Mouse (Mus musculus): ENCODE measurements around the gene E130309D02Rik. TPM values are rescaled to one million over a fixed set of nuclear protein-coding genes. Genes with fewer than 3 reads are reported as not detected.

The E130309D02Rik gene
- total RNA-seq, 2 experiments from 2014 or later = 22.9 to 34.2 TPM

DNA sequence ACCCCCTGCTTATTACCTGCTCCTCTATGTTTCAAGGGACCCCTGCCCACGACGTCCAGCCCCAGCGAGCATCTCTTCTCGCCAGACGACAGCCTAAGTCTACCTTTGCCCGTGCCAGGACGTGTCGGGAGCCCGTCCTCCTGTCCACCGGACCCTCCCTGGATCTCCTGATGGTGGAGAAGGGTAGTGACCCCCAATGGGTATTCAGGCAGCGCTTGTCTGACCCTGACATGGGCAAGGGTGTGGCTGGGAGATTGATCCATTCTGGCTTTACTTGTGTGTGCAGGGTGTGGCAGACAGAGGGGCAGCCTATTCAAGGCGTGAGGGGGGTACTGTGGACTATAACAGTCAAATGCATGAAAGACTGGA, 45.0 kb downstream of the E130309D02Rik start:
- DNase-seq (ENCODE audit: low spot score in 2 of 2) = no peak

GRCm38 (mm10) chr5:143269363-143270150, 45.6 kb downstream of the E130309D02Rik start, which contains the start of gene Zfp316:
TSS of gene Zfp316 (minus strand) at chr5:143270022.
- peak; percentile 72 to 75 for DNase-seq (ENCODE audit: low spot score in 2 of 2)

- DNase-seq (ENCODE audit: low spot score in 2 of 2) = no peak
These were observed 46.2 kb downstream of the E130309D02Rik start for GRCm38 (mm10) chr5:143268985-143269362.

- no peak for DNase-seq (ENCODE audit: low spot score in 2 of 2)
These were observed 48.4 kb downstream of the E130309D02Rik start for GRCm38 (mm10) chr5:143266794-143267193.

GRCm38 (mm10) chr5:143265409-143265808, 49.8 kb downstream of the E130309D02Rik start:
- no peak for DNase-seq (ENCODE audit: low spot score in 2 of 2)

DNA sequence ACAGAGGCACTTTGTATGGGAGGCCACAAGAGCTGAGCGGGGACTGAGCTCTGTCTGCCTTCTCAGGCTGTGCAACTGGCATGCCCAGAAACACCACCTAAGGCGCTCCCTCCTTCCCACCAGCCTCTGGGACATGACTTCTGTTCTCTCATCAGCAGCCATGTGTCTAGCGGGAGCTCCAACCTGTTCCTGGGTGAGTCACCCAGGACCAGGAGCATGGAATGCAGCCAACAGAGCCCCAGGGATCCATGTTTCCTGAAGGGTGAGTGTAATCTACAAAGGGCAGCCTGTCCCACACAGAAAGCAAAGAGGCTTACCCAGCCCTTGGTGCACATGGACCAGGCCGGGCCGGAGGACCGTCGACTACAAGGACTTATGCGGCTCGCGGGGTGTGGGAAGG, 50.5 kb downstream of the E130309D02Rik start:
- DNase-seq (ENCODE audit: low spot score in 2 of 2) = no peak

- no peak for DNase-seq (ENCODE audit: low spot score in 2 of 2)
These were observed 53.5 kb downstream of the E130309D02Rik start for GRCm38 (mm10) chr5:143261636-143262035.

DNA sequence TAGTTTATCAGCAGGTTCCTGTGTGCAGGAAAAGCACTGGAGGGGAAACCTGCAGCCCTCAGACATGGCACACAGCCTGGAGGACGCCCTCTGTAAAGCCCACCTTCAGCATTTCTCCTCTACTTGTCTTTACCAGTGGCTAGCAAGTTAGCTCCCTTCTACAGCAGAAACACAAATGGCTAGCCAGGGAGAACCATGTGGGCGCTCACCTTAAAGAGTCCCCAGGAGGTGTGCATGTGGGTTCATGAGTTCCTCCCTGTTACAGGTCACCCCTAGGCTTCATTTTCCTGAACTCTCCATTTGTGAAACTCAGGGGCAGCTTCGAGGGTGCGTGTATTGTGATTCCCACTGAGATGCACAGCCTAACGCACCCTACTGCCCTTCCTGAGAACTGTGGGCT, 59.4 kb downstream of the E130309D02Rik start:
- no peak for DNase-seq (ENCODE audit: low spot score in 2 of 2)

- no peak for DNase-seq (ENCODE audit: low spot score in 2 of 2)
These were observed 60.0 kb downstream of the E130309D02Rik start for GRCm38 (mm10) chr5:143255131-143255519.

GRCm38 (mm10) chr5:143254487-143255130, 60.6 kb downstream of the E130309D02Rik start:
- DNase-seq (ENCODE audit: low spot score in 2 of 2) = no peak

GRCm38 (mm10) chr5:143253881-143254486, 61.2 kb downstream of the E130309D02Rik start:
- no peak for DNase-seq (ENCODE audit: low spot score in 2 of 2)

DNA sequence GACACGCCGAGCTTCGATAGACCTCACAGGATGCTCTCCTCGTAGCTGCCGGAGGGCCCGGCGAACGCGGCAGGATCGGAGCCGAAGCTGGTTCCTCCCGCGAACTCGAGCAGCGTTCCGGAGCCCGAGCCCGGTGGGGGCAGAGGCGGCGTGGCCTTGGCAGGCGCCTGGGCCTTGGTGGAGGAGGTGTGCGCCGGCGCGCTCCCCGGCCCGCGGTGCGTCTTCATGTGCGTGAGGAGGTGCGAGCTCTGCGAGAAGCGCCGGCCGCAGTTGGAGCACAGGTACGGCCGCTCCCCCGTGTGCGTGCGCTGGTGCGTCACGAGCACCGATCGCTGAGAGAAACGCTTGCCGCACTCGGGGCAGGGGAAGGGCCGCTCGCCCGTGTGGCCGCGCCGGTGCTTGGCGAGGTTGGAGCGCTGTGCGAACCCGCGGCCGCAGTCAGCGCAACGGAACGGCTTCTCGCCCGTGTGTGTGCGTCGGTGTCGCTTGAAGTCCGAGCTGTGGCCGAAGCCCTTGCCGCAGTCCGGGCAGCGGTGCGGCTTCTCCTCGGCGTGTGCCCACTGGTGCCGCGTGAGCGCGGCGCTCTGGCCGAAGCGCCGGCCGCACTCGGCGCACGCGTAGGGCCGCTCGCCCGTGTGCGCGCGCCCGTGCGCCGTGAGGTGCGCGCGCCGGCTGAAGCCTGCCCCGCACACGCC, 61.8 kb downstream of the E130309D02Rik start:
- DNase-seq (ENCODE audit: low spot score in 2 of 2) = no peak

DNA sequence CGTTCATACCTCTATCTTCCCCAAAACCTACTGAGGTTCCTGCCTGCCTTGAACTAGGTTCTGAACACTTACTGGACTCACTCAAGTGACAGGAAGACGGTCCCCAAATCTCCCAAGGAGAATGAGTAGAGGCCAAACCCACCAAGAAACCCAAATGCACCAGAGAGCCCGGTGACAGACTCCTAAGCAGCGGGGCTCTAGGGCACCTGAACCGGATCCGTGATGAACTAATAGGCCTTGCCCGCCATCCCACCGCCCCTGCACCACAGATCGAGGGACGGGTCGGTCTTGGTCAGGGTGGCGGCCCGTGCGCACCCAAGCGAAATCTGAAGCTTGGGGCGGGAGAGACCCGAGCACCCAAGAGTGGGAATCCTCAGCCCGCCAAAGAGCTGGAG, 62.4 kb downstream of the E130309D02Rik start:
- DNase-seq (ENCODE audit: low spot score in 2 of 2) = no peak

DNA sequence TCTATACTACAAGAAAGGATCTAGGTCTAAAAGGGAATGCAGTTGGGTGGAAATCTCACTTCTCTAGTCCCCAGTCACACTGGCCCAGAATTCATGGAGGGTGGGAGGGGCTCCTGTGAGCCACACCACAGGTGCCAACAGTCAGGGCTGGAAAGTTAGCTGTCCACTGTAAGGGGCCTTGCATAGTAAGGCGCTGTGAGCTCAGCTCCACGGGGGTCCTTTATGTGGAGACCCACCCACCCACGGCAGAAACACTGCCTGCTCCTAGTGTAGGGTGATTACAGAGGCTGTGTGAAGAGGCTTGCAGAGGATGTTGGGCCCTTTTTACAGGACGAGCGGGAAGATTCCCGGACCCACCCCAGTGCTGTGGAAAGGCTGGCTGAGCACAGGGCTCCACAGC, 63.1 kb downstream of the E130309D02Rik start:
- DNase-seq (ENCODE audit: low spot score in 2 of 2) = no peak

Other genes with a start within 250 kb of the E130309D02Rik start
- gene Rnf216, start 202.4 kb downstream of the E130309D02Rik start, total RNA-seq (2021) = 10 to 100 TPM; 33.6 to 44.9 TPM
- not detected for gene Olfr718-ps1, start 167.8 kb downstream of the E130309D02Rik start, total RNA-seq (2021)
- gene Rbak, start 134.6 kb downstream of the E130309D02Rik start, total RNA-seq (2021) = 10 to 100 TPM in 1 of 2 experiments, 1 to 10 TPM in 1; 9.7 to 10.8 TPM
- gene Spdye4b, start 134.3 kb downstream of the E130309D02Rik start, total RNA-seq (2021) = not detected
- not detected for gene Spdye4a, start 88.5 kb downstream of the E130309D02Rik start, total RNA-seq (2021)
- 10 to 100 TPM; 21.2 to 22.1 TPM for gene Zfp12, start 80.2 kb downstream of the E130309D02Rik start, total RNA-seq (2021)
- gene Zfp316, start 45.3 kb downstream of the E130309D02Rik start, total RNA-seq (2021) = 1 to 10 TPM; 6.1 to 7.7 TPM
- under 1 TPM; 0.17 to 0.38 TPM for gene Zfp853, start 21.7 kb downstream of the E130309D02Rik start, total RNA-seq (2021)
- 10 to 100 TPM; 60.7 to 68.5 TPM for gene Zdhhc4, start 13.9 kb upstream of the E130309D02Rik start, total RNA-seq (2021)
- under 1 TPM; 0.26 to 0.36 TPM for gene Grid2ip, start 42.0 kb upstream of the E130309D02Rik start, total RNA-seq (2021)
- gene Kdelr2, start 88.5 kb upstream of the E130309D02Rik start, total RNA-seq (2021) = 100 to 1,000 TPM in 1 of 2 experiments, 10 to 100 TPM in 1; 95.7 to 104 TPM
- 10 to 100 TPM; 14.8 to 18.6 TPM for gene Daglb, start 149.2 kb upstream of the E130309D02Rik start, total RNA-seq (2021)
- gene Rac1, start 212.7 kb upstream of the E130309D02Rik start, total RNA-seq (2021) = 100 to 1,000 TPM; 319 to 385 TPM

Measured in adrenal gland, adult 18-20 months (tissue).